Mouse (Mus musculus): Measurements from ENCODE around the gene 4933409G03Rik. TPM values are rescaled to one million over a fixed set of nuclear protein-coding genes. Genes with fewer than 3 reads are reported as not detected.

The 4933409G03Rik gene
- polyA plus RNA-seq, 1 experiment from 2014 or later: not detected

Other genes with a start within 250 kb of the 4933409G03Rik start
- gene Stk39, start 110.1 kb upstream of the 4933409G03Rik start, polyA plus RNA-seq (2015; fragmentation: Nextera tagmentation; extraction: Ambion mirVana): 18.3 and 21.3 TPM in 2 replicates
- not detected in 2 replicates for gene 4932414N04Rik, start 74.1 kb downstream of the 4933409G03Rik start, polyA plus RNA-seq (2015; fragmentation: Nextera tagmentation; extraction: Ambion mirVana)

Data from forebrain, embryonic 16.5 days (tissue).